Mouse (Mus musculus): ENCODE data around the gene Siah3.

The Siah3 gene

DNA sequence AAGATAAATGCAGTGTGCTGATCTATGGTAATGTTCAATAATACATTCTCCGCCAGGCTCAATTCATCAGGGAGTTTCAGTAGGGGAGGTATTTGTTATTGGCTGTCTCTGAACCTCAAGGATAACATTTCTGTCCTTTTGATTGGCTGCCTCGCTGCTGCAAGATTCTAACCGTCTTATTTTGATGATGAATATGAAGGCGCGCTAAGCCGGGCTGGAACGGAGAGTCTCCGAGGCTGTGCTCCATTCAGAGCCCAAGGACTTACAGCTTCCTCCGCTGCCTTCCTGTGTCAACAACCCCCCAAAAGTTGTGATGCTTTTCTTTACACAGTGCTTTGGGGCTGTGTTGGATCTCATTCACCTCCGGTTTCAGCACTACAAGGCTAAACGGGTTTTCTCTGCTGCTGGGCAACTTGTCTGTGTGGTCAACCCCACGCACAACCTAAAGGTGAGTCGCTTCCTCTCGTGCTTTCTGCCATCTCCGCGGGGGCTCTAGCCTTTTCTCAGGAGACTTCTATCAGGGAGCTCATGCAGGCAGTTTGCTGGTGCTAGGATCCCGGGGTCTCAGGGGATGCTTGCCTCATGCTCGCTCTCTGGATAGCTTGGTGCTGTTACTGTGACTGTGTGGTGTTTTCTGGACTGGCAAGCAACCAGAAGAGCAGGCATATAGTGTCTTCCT, at the start of gene Siah3:
Gene Siah3 (plus strand): TSS at position 240 of the 679 bp plus-strand sequence.
- Histone ChIP-seq H3K4me3 (replicated peaks; ENCODE audit: low read length) (no peak within 1 kb of the TSS), H3K4me1 (replicated peaks; ENCODE audit: low read depth, low read length) (peaks cover 11% of the 10 kb centered on the region; the same call in 1 of the 2 replicates), H3K36me3 (ENCODE audit: insufficient read depth, low read length) (no peaks in the 10 kb centered on the region), H3K27me3 (ENCODE audit: insufficient read depth, low read length) (peaks cover 26% of the 10 kb centered on the region), H3K9me3 (ENCODE audit: low read length) (no peaks in the 10 kb centered on the region)
- TF ChIP-seq NANOG (IDR thresholded peaks at IDR 0.05; ENCODE audit: borderline replicate concordance, low read length) (no peak), POU5F1 (IDR thresholded peaks at IDR 0.05; ENCODE audit: borderline replicate concordance, low read length) (no peak), CTCF (conservative IDR thresholded peaks at IDR 0.05; ENCODE audit: low read length) (no peak)

- H3K27me3 ChIP-seq (ENCODE audit: insufficient read depth, low read length) = 0 out of 2 replicates have a peak, but pooled peaks cover 8% of the 10 kb centered on the region
- TF ChIP-seq CTCF (conservative IDR thresholded peaks at IDR 0.05; ENCODE audit: low read length) (no peak), POU5F1 (IDR thresholded peaks at IDR 0.05; ENCODE audit: borderline replicate concordance, low read length) (no peak), NANOG (IDR thresholded peaks at IDR 0.05; ENCODE audit: borderline replicate concordance, low read length) (no peak)
- H3K9me3 ChIP-seq (ENCODE audit: low read length) = peaks cover 26% of the 10 kb centered on the region
- no peaks in the 10 kb centered on the region for H3K36me3 ChIP-seq (ENCODE audit: insufficient read depth, low read length)
- H3K4me3 ChIP-seq (replicated peaks; ENCODE audit: low read length) = no peak overlapping the region
- no peaks in the 10 kb centered on the region for H3K4me1 ChIP-seq (replicated peaks; ENCODE audit: low read depth, low read length)
These were observed 46.0 kb upstream of the Siah3 start for GRCm38 (mm10) chr14:75409772-75410171.

DNA sequence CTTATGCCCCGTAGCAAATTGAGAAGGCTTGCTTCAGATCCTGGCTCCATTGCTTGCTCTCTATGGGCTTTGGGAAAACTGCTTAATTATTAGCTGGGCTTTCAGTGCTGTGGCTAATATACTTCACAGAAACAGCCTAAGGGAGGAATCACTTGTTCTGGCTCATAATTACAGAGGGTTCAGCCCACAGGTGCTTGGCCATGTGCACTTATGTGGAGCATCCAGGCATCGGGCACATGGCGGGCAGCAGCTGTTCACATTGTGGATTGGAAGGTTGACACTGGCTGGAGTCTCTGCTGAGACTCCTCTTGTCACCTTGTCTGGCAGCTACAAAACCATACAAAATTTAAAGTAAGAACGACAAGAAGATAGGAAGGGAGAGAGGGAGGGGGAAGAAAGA, 45.4 kb upstream of the Siah3 start:
- Histone ChIP-seq H3K27me3 (ENCODE audit: insufficient read depth, low read length) (0 out of 2 replicates have a peak, but pooled peaks cover 8% of the 10 kb centered on the region), H3K4me1 (replicated peaks; ENCODE audit: low read depth, low read length) (peaks cover 5% of the 10 kb centered on the region), H3K4me3 (replicated peaks; ENCODE audit: low read length) (no peak overlapping the region), H3K36me3 (ENCODE audit: insufficient read depth, low read length) (no peaks in the 10 kb centered on the region), H3K9me3 (ENCODE audit: low read length) (peaks cover 25% of the 10 kb centered on the region)
- TF ChIP-seq POU5F1 (IDR thresholded peaks at IDR 0.05; ENCODE audit: borderline replicate concordance, low read length) (no peak), CTCF (conservative IDR thresholded peaks at IDR 0.05; ENCODE audit: low read length) (no peak), NANOG (IDR thresholded peaks at IDR 0.05; ENCODE audit: borderline replicate concordance, low read length) (no peak)

- no peak for TF ChIP-seq CTCF (conservative IDR thresholded peaks at IDR 0.05; ENCODE audit: low read length)
- H3K9me3 ChIP-seq (ENCODE audit: low read length) = peaks cover 69% of the 10 kb centered on the region
- H3K36me3 ChIP-seq (ENCODE audit: insufficient read depth, low read length) = no peaks in the 10 kb centered on the region; the same call in 1 of the 2 replicates
- H3K27me3 ChIP-seq (ENCODE audit: insufficient read depth, low read length) = no peaks in the 10 kb centered on the region
- no peak overlapping the region for H3K4me3 ChIP-seq (replicated peaks; ENCODE audit: low read length)
- H3K4me1 ChIP-seq (replicated peaks; ENCODE audit: low read depth, low read length) = peaks cover 7% of the 10 kb centered on the region
These were observed 37.1 kb upstream of the Siah3 start for GRCm38 (mm10) chr14:75418721-75419120.

- Histone ChIP-seq H3K4me1 (replicated peaks; ENCODE audit: low read depth, low read length) (peaks cover 7% of the 10 kb centered on the region), H3K36me3 (ENCODE audit: insufficient read depth, low read length) (no peaks in the 10 kb centered on the region; the same call in 1 of the 2 replicates), H3K4me3 (replicated peaks; ENCODE audit: low read length) (no peak overlapping the region), H3K9me3 (ENCODE audit: low read length) (peaks cover 76% of the 10 kb centered on the region), H3K27me3 (ENCODE audit: insufficient read depth, low read length) (no peaks in the 10 kb centered on the region)
- no peak for TF ChIP-seq POU5F1 (IDR thresholded peaks at IDR 0.05; ENCODE audit: borderline replicate concordance, low read length)
- no peak for TF ChIP-seq CTCF (conservative IDR thresholded peaks at IDR 0.05; ENCODE audit: low read length)
- no peak for TF ChIP-seq NANOG (IDR thresholded peaks at IDR 0.05; ENCODE audit: borderline replicate concordance, low read length)
These were observed 35.9 kb upstream of the Siah3 start for GRCm38 (mm10) chr14:75419876-75420275.

GRCm38 (mm10) chr14:75420811-75421210, 35.0 kb upstream of the Siah3 start:
- Histone ChIP-seq H3K9me3 (ENCODE audit: low read length) (peaks cover 77% of the 10 kb centered on the region), H3K27me3 (ENCODE audit: insufficient read depth, low read length) (no peaks in the 10 kb centered on the region), H3K36me3 (ENCODE audit: insufficient read depth, low read length) (no peaks in the 10 kb centered on the region; the same call in 1 of the 2 replicates), H3K4me1 (replicated peaks; ENCODE audit: low read depth, low read length) (no peaks in the 10 kb centered on the region; the same call in 1 of the 2 replicates), H3K4me3 (replicated peaks; ENCODE audit: low read length) (no peak overlapping the region)
- TF ChIP-seq POU5F1 (IDR thresholded peaks at IDR 0.05; ENCODE audit: borderline replicate concordance, low read length) (no peak), NANOG (IDR thresholded peaks at IDR 0.05; ENCODE audit: borderline replicate concordance, low read length) (no peak), CTCF (conservative IDR thresholded peaks at IDR 0.05; ENCODE audit: low read length) (no peak)

GRCm38 (mm10) chr14:75431173-75431786, 24.5 kb upstream of the Siah3 start:
- Histone ChIP-seq H3K27me3 (ENCODE audit: insufficient read depth, low read length) (no peaks in the 10 kb centered on the region), H3K9me3 (ENCODE audit: low read length) (peaks cover 39% of the 10 kb centered on the region), H3K4me3 (replicated peaks; ENCODE audit: low read length) (no peak overlapping the region), H3K36me3 (ENCODE audit: insufficient read depth, low read length) (no peaks in the 10 kb centered on the region), H3K4me1 (replicated peaks; ENCODE audit: low read depth, low read length) (no peaks in the 10 kb centered on the region)
- no peak for TF ChIP-seq POU5F1 (IDR thresholded peaks at IDR 0.05; ENCODE audit: borderline replicate concordance, low read length)
- TF ChIP-seq NANOG (IDR thresholded peaks at IDR 0.05; ENCODE audit: borderline replicate concordance, low read length) = no peak
- TF ChIP-seq CTCF (conservative IDR thresholded peaks at IDR 0.05; ENCODE audit: low read length) = no peak

GRCm38 (mm10) chr14:75432850-75433249, 22.9 kb upstream of the Siah3 start:
- H3K27me3 ChIP-seq (ENCODE audit: insufficient read depth, low read length) = no peaks in the 10 kb centered on the region

More at GRCm38 (mm10) chr14:75432850-75433249, 22.9 kb upstream of the Siah3 start:
- no peak for TF ChIP-seq POU5F1 (IDR thresholded peaks at IDR 0.05; ENCODE audit: borderline replicate concordance, low read length)
- no peak for TF ChIP-seq CTCF (conservative IDR thresholded peaks at IDR 0.05; ENCODE audit: low read length)
- TF ChIP-seq NANOG (IDR thresholded peaks at IDR 0.05; ENCODE audit: borderline replicate concordance, low read length) = no peak
- Histone ChIP-seq H3K4me3 (replicated peaks; ENCODE audit: low read length) (no peak overlapping the region), H3K9me3 (ENCODE audit: low read length) (peaks cover 39% of the 10 kb centered on the region), H3K36me3 (ENCODE audit: insufficient read depth, low read length) (no peaks in the 10 kb centered on the region), H3K4me1 (replicated peaks; ENCODE audit: low read depth, low read length) (no peaks in the 10 kb centered on the region)

Measured in E14TG2a.4 (cell line).